Mouse (Mus musculus) retina, adult 2 months (tissue): ENCODE data around the gene Gpr142.

Experiments used
- DNase-seq: peaks from one replicate; pipeline ENCODE4 v3.0.0-alpha.2; 2012; ENCODE audit warnings: low read depth, low spot score

The Gpr142 gene

GRCm38 (mm10) chr11:114844464-114845220 lies 45.9 kb downstream of the Gpr142 start:
- DNase-seq: no peak

GRCm38 (mm10) chr11:114846336-114846735 lies 47.6 kb downstream of the Gpr142 start:
- DNase-seq: no peak

GRCm38 (mm10) chr11:114847008-114847407 lies 48.3 kb downstream of the Gpr142 start:
- DNase-seq: no peak

DNA sequence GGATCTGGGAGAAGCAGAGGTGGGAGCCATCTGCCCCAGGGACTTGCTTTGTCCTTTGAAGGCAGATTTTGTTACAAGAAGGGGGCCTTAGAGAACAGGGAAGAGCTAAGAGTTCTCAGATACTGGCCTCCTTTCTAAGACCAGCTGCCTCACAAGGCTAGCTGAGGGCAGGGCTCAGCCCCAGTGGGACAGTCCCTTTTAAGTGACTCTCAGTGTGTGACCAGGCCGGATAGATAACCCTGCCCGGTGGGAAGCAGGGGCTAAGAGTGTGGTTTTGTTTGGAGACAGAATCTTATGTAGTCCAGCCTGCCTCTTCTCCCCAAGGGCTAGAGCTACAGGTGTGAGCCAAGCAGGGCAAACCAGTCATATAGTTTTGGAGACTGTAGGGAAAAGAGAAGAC lies 50.8 kb downstream of the Gpr142 start:
- no peak for DNase-seq

GRCm38 (mm10) chr11:114850066-114850451 lies 51.3 kb downstream of the Gpr142 start:
- no peak for DNase-seq

- DNase-seq: no peak
Measured at GRCm38 (mm10) chr11:114850452-114851268, 51.9 kb downstream of the Gpr142 start, which contains the start of gene Gprc5c. Gprc5c (plus strand) TSS chr11:114851152.

- DNase-seq: no peak
Measured at GRCm38 (mm10) chr11:114851269-114851607, 52.5 kb downstream of the Gpr142 start.

- DNase-seq: no peak
Measured at GRCm38 (mm10) chr11:114851608-114852310, 53.0 kb downstream of the Gpr142 start.

- no peak for DNase-seq
Measured at GRCm38 (mm10) chr11:114852311-114853173, 53.8 kb downstream of the Gpr142 start.

- no peak for DNase-seq
Measured at GRCm38 (mm10) chr11:114853174-114853838, 54.6 kb downstream of the Gpr142 start.

DNA sequence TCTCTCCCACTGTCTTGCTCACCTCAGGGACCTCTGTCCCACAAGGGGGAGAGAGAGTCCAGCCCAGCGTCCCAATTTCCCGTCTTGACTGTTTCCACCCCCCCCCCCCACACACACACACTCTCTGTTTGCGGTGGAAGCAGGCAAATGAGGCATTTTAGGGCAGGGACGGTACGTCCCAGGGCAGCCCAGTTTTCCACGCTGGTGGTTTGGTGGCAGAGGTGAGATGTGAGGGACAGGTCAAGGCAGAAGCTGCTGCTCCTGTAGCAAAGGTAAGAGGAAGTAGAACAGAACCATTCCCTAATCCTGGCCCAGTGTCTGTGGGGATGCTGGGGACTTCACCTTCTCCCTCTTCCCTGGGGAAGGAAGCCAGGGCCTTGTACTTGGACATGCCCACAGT lies 55.9 kb downstream of the Gpr142 start:
- DNase-seq: no peak

DNA sequence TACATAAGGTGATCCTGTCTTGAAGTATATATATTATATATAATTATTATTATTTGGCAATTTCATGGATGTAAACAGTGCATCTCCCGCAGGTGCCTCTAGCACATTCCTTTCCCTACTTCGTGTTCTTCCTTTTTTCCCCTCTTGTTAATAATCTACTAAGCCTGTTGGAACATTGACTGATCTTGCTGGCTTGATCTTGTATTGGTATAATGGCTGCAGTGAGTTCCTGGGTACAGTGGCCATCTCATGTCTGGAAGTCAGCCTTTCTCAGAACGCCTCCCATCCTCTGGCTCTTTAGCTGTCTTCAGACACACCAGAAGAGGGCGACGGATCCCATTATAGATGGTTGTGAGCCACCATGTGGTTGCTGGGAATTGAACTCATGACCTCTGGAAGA lies 57.4 kb downstream of the Gpr142 start:
- no peak for DNase-seq
